Mouse (Mus musculus) heart, embryonic 10.5 days (tissue): ENCODE measurements around the gene Nat9. TPM values are rescaled to one million over a fixed set of nuclear protein-coding genes. Genes with fewer than 3 reads are reported as not detected.
A peak's percentile ranks its signal among the peaks of the same experiment; 100 is the strongest.

Experiments
- DNase-seq: peaks from one replicate; pipeline ENCODE4 v3.0.0-alpha.2; 2017; ENCODE audit warnings: low spot score
- H3K27ac ChIP-seq: fragments of 300-500 bp; sonication (generic); 2 replicates; pipeline ENCODE4 v1.5.1; 2016; ENCODE audit warnings: mild to moderate bottlenecking
- H3K27me3 ChIP-seq: fragments of 300-500 bp; sonication (generic); 2 replicates; pipeline ENCODE4 v1.6.1; 2016; ENCODE audit warnings: mild to moderate bottlenecking; ENCODE audit not compliant: poor library complexity, insufficient read depth, severe bottlenecking
- H3K36me3 ChIP-seq: fragments of 300-500 bp; sonication (generic); 2 replicates; pipeline ENCODE4 v1.6.1; 2016; ENCODE audit warnings: mild to moderate bottlenecking, moderate library complexity
- H3K4me1 ChIP-seq: fragments of 300-500 bp; sonication (generic); 2 replicates; pipeline ENCODE4 v1.6.1; 2016; ENCODE audit warnings: mild to moderate bottlenecking
- H3K4me3 ChIP-seq: fragments of 300-500 bp; sonication (generic); 2 replicates; pipeline ENCODE4 v1.5.1; 2016; ENCODE audit warnings: mild to moderate bottlenecking, moderate library complexity
- H3K9me3 ChIP-seq: fragments of 300-500 bp; sonication (generic); 2 replicates; pipeline ENCODE4 v1.6.1; 2016; ENCODE audit warnings: mild to moderate bottlenecking, moderate library complexity
- WGBS: fragments of 180-500 bp; shearing (Covaris S2); methylation state at CpG from one replicate; pipeline ENCODE4 v1.1.7; 2016; 5-methylcytosine and 5-hydroxymethylcytosine counted together
- polyA plus RNA-seq: library from polyadenylated mRNA; unstranded; fragments of >200 nt; fragmentation: Nextera tagmentation; extraction: Ambion mirVana; gene quantifications from 2 replicates; pipeline ENCODE4 v1.2.1, GENCODE M21; 2016

Nat9 gene
- 15.8 and 17.0 TPM in 2 replicates for polyA plus RNA-seq

DNA sequence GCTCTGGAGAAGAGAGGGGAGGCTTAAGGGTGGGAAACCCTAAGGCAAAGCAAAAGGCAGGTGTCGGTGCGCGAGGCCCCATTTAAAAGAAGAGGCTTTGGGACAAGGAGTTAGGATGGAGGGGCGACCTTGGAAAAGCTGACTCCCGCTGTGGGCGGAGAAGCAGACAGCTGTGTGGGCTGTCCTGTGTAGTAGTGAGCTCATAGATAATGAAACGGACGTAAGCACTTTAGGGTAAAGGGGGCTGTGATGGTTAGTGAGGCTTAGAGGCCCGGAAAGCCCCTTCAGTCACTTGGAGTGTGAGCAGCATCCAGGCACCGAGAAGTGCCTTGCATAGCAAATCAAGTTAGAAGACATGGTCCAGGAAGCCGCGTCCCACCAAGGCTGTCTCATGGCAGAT, at the start of gene Nat9:
Nat9 (minus strand) TSS at position 167 of the 400 bp plus-strand sequence.
- H3K27me3 ChIP-seq, result no peaks in the 10 kb centered on the region
- no peak for DNase-seq
- H3K4me3 ChIP-seq, result peak within 1 kb of the TSS; percentile 73
- H3K4me1 ChIP-seq, result peaks cover 40% of the 10 kb centered on the region
- H3K27ac ChIP-seq, result peak within 1 kb of the TSS; percentile 85
- H3K9me3 ChIP-seq, result no peaks in the 10 kb centered on the region
- WGBS, result 5% methylated on average over 12 of the region's 12 CpGs
- H3K36me3 ChIP-seq, result peaks cover 21% of the 10 kb centered on the region

DNA sequence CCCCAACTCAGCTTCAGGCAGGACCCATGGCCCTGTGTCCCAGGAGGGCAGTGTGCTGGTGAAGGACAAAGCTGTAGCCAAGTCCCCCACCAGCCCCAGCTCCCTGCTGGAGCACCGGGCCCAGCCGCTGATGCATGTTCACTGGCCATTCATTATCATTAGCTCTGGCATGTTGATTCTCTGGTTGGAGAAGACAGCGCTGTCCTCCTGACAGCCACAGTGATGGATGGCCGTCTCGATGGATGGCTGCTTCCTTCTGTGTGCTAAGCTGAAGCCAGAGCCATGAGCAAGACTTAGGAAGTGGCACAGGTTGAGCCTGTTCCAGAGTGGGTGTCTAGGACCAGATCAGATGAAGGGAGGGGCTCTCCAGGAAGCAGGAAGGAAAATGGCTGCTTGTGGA, 48.9 kb upstream of the Nat9 start:
- Histone ChIP-seq H3K4me1 (peaks cover 77% of the 10 kb centered on the region), H3K27me3 (peaks cover 65% of the 10 kb centered on the region), H3K4me3 (no peak overlapping the region), H3K27ac (peak overlapping the region; percentile 52; the same call in 1 of the 2 replicates), H3K36me3 (0 out of 2 replicates have a peak, but pooled peaks cover 11% of the 10 kb centered on the region), H3K9me3 (no peaks in the 10 kb centered on the region)
- DNase-seq, result no peak
- 36% methylated on average over 5 of the region's 5 CpGs for WGBS

DNA sequence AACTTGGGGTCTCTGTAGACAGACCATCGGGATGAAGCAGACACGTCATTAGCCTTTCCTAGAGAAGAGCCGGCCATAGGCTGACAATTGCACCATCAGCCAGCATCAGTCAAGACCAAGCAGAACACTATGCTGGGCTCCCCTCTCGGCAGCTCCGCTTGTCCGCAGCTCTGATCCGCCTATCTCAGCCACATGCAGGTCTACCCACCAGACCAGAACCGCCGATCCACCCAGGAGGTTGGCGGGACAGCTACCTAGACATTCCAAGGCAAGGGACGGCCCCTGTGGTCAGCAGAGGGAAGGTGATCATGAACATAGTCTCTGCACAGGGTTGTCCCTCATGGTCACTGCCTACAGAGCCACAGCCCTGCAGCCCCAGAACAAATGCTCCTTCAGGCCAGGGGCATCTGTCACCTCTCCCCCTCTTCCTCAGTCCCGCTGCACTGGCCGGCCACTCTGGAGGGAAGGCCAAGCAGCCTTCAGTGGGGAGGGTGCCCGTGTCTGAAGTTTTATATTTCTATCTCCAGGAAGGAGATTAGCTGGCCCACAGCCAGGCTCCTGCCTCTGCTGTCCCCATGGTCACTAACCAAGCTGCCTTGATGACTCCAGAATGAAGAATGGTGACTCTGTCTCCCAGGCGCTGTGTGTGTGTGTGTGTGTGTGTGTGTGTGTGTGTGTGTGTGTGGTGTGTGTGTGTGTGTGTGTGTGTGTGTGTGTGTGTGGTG, 46.8 kb upstream of the Nat9 start:
- no peaks in the 10 kb centered on the region for H3K9me3 ChIP-seq
- H3K27me3 ChIP-seq, result peaks cover 53% of the 10 kb centered on the region
- 55% methylated on average over 15 of the region's 15 CpGs for WGBS
- no peak for DNase-seq
- H3K27ac ChIP-seq, result 0 out of 2 replicates have a peak overlapping the region, but pooled peaks have one; percentile 30
- H3K4me3 ChIP-seq, result no peak overlapping the region
- H3K4me1 ChIP-seq, result peaks cover 87% of the 10 kb centered on the region
- 0 out of 2 replicates have a peak, but pooled peaks cover 9% of the 10 kb centered on the region for H3K36me3 ChIP-seq

DNA sequence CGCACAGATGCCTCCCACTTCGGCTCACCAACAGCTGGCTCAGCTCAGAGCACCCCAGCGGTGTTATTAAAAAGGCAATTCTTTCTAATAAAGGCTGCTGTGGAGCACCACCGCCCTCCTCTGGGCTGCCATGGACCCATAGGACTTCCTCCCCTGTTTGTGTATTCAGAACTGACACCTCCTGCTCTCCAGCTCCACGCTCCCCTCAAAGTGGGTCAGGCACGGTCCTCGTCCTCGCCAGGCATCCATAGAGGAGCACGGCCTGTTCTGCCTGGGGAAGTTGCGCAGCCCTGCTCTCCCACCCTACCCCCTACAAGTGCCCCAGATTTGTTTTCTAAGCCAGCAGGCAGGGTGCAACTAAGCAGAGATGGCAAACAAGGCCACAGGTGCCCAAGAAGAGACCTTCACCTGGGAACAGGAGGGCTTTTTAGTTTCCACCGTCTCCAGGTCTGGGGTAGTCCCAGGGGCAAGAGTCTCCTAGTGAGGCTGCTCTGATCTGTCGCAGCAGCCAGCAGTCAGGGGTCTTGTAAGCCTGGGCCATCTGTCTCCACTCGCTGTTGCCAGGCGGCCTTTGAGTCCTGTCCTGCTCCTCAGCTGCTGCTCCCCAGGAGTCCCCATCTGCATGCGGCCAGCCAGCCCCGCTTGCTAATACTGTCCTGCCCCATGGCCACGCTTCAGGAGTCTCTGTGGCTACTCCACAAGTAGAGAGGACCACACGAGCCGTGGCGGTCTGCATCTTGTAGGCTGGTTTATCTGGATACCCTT, 46.0 kb upstream of the Nat9 start:
- peaks cover 88% of the 10 kb centered on the region for H3K4me1 ChIP-seq
- DNase-seq, result no peak

DNA sequence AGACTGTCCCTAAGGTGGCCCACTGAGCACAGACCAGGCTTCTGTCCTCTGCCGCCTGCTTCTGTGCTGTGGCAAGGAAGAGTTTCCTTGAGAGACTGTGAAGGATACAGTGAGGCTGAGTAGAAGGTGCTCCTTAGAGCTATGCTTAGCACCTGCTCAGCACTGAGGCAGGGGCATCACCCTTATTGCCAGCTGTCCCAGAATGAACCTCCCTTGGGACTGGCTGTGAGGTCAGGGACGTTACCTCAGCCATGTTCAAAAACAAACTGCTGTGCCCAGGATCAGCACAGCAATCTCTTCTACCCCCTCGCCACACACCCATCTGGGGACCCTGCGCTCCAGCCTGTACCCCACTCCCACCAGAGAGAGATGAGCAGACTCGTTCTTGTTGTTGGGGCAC, 45.2 kb upstream of the Nat9 start:
- Histone ChIP-seq H3K27me3 (peaks cover 45% of the 10 kb centered on the region), H3K27ac (peak overlapping the region; percentile 11; the same call in 1 of the 2 replicates), H3K36me3 (0 out of 2 replicates have a peak, but pooled peaks cover 4% of the 10 kb centered on the region), H3K4me1 (peaks cover 88% of the 10 kb centered on the region), H3K4me3 (no peak overlapping the region), H3K9me3 (no peaks in the 10 kb centered on the region)
- 78% methylated on average over 5 of the region's 5 CpGs for WGBS
- no peak for DNase-seq

More for the DNA sequence above, 46.0 kb upstream of the Nat9 start:
- 58% methylated on average over 20 of the region's 20 CpGs for WGBS
- H3K36me3 ChIP-seq, result 0 out of 2 replicates have a peak, but pooled peaks cover 8% of the 10 kb centered on the region
- no peak overlapping the region for H3K4me3 ChIP-seq
- H3K27me3 ChIP-seq, result peaks cover 51% of the 10 kb centered on the region
- H3K27ac ChIP-seq, result peak overlapping the region; percentile 30; the same call in 1 of the 2 replicates
- no peaks in the 10 kb centered on the region for H3K9me3 ChIP-seq

DNA sequence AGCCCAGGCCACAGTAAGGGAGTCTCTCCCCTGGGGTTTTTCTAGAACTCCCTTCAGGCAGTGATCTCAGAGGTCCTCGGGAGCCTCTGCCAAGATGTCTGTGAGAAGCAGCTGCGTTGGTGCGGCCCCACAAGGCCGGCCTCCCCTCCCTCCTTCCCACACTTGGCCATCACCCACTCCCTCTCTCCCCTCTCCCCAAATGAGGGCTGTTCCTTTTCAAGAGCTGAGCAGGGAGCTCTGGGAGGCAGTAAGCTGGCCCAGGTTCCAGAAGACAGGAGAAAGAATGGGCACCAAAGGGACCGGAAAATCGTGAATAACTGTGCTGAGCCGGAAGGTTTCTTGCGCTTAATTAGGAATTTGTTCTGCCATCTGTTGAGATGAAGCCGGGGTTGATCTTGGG, 44.3 kb upstream of the Nat9 start:
- 65% methylated on average over 9 of the region's 9 CpGs for WGBS
- no peak overlapping the region for H3K4me3 ChIP-seq
- H3K4me1 ChIP-seq, result peaks cover 95% of the 10 kb centered on the region
- H3K27me3 ChIP-seq, result peaks cover 45% of the 10 kb centered on the region
- 0 out of 2 replicates have a peak, but pooled peaks cover 4% of the 10 kb centered on the region for H3K36me3 ChIP-seq
- no peaks in the 10 kb centered on the region for H3K9me3 ChIP-seq
- no peak for DNase-seq
- peak overlapping the region; percentile 47; the same call in 1 of the 2 replicates for H3K27ac ChIP-seq

DNA sequence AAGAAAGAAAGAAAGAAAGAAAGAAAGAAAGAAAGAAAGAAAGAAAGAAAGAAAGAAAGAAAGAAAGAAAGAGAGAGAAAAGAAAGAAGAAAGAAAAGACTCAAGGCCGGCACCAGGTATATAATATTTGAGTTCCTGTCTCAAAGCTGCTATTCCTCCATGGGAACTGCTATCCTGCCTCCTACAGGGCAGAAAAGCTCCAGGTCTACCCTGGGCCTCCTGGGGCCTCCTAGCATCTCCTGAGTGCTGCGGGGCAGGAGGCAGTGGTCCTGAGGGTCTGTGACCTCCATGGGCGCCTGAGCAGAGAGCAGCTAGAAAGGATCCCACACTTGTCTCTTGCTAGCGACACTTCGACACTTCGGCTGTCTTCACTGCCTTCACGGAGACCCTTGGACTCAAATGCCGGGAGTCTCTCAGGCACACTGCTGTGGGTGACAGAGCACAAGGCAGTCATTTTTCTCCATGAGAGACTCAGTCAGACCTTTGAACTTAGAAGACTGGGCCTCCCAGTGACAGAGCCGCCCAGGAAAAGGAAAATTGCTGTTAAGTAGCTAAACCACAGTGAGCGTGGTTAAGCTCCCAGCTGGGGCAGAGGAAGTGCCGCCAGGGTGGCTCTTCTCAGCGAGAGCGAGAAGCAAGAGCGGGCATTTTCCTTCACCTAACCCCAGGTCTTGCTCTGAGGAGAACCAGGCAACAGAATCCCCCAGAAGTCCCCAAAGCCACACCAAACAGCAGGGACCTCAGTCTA, 43.7 kb upstream of the Nat9 start:
- Histone ChIP-seq H3K27ac (peak overlapping the region; percentile 47; the same call in 1 of the 2 replicates), H3K36me3 (0 out of 2 replicates have a peak, but pooled peaks cover 4% of the 10 kb centered on the region), H3K4me1 (peaks cover 95% of the 10 kb centered on the region), H3K4me3 (no peak overlapping the region), H3K9me3 (no peaks in the 10 kb centered on the region), H3K27me3 (peaks cover 41% of the 10 kb centered on the region)
- DNase-seq, result no peak
- WGBS, result 43% methylated on average over 14 of the region's 14 CpGs

DNA sequence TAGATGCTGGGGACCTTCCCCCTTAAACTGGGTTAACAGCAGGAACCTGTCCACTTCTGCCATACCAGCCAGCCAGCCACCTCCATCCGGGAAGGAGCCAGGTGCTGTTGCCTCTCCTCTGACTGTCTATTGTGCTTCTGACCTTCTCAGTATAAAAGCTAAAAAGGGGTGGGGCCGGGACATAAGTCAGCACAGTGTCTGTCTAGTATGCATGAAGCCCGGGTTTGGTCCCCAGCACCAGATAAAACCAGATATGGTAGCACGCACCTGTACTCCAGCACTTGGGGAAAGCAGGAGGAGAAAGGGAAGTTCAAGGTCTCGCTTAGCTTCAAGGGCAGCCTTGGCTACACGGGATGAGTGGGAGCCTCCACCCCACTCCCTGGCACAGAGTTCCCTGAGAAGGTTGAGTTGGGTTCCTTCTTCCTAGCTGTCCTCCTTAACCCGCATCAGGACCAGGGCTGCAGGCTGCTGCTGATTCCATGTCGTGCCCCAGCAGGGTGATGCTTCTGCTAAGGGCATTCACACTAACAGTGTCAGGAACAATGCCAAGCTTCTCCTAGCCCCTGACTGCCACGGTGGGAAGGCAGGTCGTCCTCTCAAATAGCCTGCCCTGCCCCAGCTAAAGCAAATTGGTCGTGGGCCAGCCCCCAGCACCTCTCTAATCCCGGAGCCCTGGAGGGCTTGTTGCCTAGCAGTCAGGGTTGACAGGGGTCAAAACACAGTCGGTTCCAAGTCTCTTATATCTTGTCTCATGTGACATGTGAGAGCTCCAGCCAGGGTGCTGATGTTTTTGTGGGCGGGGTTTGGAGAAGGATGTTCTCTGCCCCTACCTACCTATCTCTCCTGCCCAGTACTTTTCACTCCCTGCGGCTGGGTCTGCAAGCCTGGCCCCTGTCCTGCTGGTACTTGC, 41.6 kb upstream of the Nat9 start:
- H3K27ac ChIP-seq, result peak overlapping the region; percentile 71; the same call in 1 of the 2 replicates
- DNase-seq, result no peak
- WGBS, result 39% methylated on average over 15 of the region's 15 CpGs
- H3K4me1 ChIP-seq, result peaks cover 93% of the 10 kb centered on the region
- H3K36me3 ChIP-seq, result 0 out of 2 replicates have a peak, but pooled peaks cover 4% of the 10 kb centered on the region
- peaks cover 38% of the 10 kb centered on the region for H3K27me3 ChIP-seq
- no peak overlapping the region for H3K4me3 ChIP-seq
- H3K9me3 ChIP-seq, result no peaks in the 10 kb centered on the region

DNA sequence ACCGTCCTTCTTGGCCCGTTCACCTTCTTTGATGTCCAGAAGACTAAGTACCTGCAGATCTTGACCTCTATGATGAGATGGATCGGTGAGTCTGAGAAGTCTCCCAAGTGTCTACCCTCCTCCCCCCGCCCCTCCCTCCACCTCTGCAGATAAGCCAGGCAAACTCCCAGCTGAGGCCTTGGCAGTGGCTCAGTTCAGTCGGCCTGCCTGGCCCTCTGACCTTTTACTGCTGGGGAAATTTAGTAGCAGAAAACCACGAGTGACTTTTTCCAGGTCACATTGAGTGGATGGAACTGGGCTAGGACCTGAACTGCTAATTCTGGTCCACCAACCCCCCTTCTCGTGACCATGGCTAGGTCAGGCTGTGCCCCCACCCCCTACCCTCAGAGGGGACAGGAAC, 40.8 kb upstream of the Nat9 start:
- Histone ChIP-seq H3K4me1 (peaks cover 93% of the 10 kb centered on the region), H3K36me3 (no peaks in the 10 kb centered on the region), H3K9me3 (no peaks in the 10 kb centered on the region), H3K27me3 (peaks cover 33% of the 10 kb centered on the region), H3K4me3 (no peak overlapping the region), H3K27ac (peak overlapping the region; percentile 71; the same call in 1 of the 2 replicates)
- no peak for DNase-seq
- 35% methylated on average over 7 of the region's 7 CpGs for WGBS

DNA sequence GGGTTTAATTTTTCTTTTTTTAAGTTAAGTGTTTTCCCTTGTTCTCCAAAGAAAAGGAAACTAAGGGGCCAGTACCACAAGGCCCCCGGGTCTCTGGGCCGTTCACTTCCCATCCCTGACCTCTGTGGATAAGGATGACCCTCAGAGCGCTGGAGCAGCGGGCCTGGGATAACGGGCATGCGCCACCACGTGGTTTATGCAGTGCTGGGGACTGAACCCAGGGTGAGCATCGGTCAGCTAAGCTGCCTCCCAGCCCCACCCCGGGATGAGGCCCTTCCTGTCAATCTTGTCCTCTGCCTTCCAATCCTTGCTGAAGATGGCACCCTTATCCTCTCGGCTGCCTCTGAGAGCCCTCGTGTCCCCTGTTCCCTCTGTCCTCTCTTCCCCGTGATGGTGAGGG, 40.0 kb upstream of the Nat9 start:
- Histone ChIP-seq H3K27ac (peak overlapping the region; percentile 71), H3K27me3 (peaks cover 28% of the 10 kb centered on the region), H3K4me1 (peaks cover 93% of the 10 kb centered on the region), H3K4me3 (no peak overlapping the region), H3K36me3 (no peaks in the 10 kb centered on the region), H3K9me3 (no peaks in the 10 kb centered on the region)
- no peak for DNase-seq
- 10% methylated on average over 12 of the region's 12 CpGs for WGBS

DNA sequence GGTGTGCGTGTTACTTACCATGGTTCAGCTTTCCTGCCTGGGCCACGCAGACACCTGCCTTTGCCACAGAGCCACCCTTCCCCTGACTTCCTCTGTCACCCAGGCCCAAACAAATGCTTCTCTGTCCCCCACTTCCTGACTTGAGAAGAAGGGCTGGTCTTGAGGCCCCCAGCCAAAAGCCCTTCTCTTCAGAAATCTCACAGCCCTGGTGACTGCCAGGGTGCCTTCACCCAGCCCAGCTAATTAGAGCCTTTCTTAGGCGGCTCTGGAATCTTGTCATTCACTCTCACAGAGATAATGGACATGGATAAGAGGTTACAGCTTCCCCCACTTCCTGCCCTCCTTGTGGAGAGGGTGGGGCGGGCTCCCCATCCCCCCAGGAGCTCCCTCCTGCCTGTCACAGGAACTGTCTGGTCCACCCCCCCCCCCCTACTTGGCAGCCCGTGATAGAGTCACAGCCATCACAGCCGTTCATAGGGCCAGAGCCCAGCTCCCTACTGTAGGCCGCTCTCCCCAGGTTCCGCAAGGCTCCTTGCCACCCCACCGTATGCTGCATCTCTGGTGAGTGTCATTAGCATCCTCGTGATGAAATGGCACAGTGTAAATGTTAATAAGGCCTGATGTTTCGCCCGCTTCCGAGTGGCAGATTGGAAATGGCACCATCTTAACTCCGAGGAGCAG, 39.3 kb upstream of the Nat9 start:
- H3K27ac ChIP-seq, result peak overlapping the region; percentile 71
- 0 out of 2 replicates have a peak overlapping the region, but pooled peaks have one; percentile 1 for H3K4me3 ChIP-seq
- no peak for DNase-seq
- peaks cover 96% of the 10 kb centered on the region for H3K4me1 ChIP-seq
- 21% methylated on average over 14 of the region's 14 CpGs for WGBS
- H3K27me3 ChIP-seq, result peaks cover 21% of the 10 kb centered on the region
- no peaks in the 10 kb centered on the region for H3K36me3 ChIP-seq
- no peaks in the 10 kb centered on the region for H3K9me3 ChIP-seq
